Mouse (Mus musculus): ENCODE measurements around the gene Adgrb2. TPM values are rescaled to one million over a fixed set of nuclear protein-coding genes. Genes with fewer than 3 reads are reported as not detected.

Adgrb2 gene
- polyA plus RNA-seq, 1 experiment from 2014 or later, result 2.5 TPM

Other genes starting within 250 kb of the Adgrb2 start
- 73.0 and 83.1 TPM in 2 replicates for gene Khdrbs1, start 242.6 kb upstream of the Adgrb2 start, polyA plus RNA-seq (2014; fragmentation: Nextera tagmentation; extraction: Ambion mirVana)
- gene Ptp4a2, start 173.7 kb upstream of the Adgrb2 start, polyA plus RNA-seq (2014; fragmentation: Nextera tagmentation; extraction: Ambion mirVana), result 329 and 345 TPM in 2 replicates
- 0.34 and 0.38 TPM in 2 replicates for gene Spocd1, start 55.6 kb upstream of the Adgrb2 start, polyA plus RNA-seq (2014; fragmentation: Nextera tagmentation; extraction: Ambion mirVana)
- 15.4 and 15.9 TPM in 2 replicates for gene Col16a1, start 63.0 kb downstream of the Adgrb2 start, polyA plus RNA-seq (2014; fragmentation: Nextera tagmentation; extraction: Ambion mirVana)
- 58.0 and 65.2 TPM in 2 replicates for gene Pef1, start 117.7 kb downstream of the Adgrb2 start, polyA plus RNA-seq (2014; fragmentation: Nextera tagmentation; extraction: Ambion mirVana)
- 0.07 and 0.20 TPM in 2 replicates for gene Hcrtr1, start 154.5 kb downstream of the Adgrb2 start, polyA plus RNA-seq (2014; fragmentation: Nextera tagmentation; extraction: Ambion mirVana)
- gene Tinagl1, start 190.3 kb downstream of the Adgrb2 start, polyA plus RNA-seq (2014; fragmentation: Nextera tagmentation; extraction: Ambion mirVana), result 31.0 and 33.9 TPM in 2 replicates
- gene Gm853, start 237.5 kb downstream of the Adgrb2 start, polyA plus RNA-seq (2014; fragmentation: Nextera tagmentation; extraction: Ambion mirVana), result not detected in 2 replicates

Measured in heart, embryonic 11.5 days (tissue).